Comparison of ENCODE assay signal across 8 mouse cellular contexts in the genomic region with DNA sequence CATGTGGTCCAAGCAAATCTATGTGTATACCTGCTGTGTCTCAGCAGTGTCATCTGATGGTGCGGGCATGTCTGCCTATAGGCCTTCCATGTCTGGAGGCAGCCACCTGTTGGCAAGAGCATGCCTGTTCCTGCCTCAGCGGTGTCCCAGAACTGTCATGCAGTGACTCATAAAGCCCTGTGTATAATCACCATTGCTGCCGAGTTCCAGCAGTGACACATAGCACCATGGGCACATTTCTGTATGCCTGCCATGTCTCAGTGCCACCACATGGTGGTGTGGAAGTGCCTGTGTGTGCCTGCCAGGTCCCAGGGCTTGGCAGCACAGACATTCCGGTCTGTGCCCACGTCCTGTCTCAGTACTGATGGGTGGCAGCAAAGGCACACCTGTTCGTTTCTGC. TPM values are rescaled to one million over a fixed set of nuclear protein-coding genes. Genes with fewer than 3 reads are reported as not detected.
A peak's percentile ranks its signal among the peaks of the same experiment; 100 is the strongest.
DNase-seq lines count a peak whose midpoint lies in the region; ATAC-seq and TF ChIP-seq lines count a peak whose summit lies in the region.

No protein-coding gene starts in this region.

- no peak overlapping the region for H3K4me3 ChIP-seq in gastrocnemius, adult 2 months
- H3K4me3 ChIP-seq in cerebellum, adult 2 months (replicated peaks; ENCODE audit: insufficient read depth, low read depth, low read length): no peak overlapping the region
- no peak overlapping the region for H3K4me3 ChIP-seq in hindbrain, embryonic 14.5 days (replicated peaks; ENCODE audit: low read length)
- H3K4me3 ChIP-seq in olfactory bulb, adult 2 months (ENCODE audit: insufficient read depth, low read depth, low read length): no peak overlapping the region

- H3K36me3 ChIP-seq in hindbrain, embryonic 14.5 days (replicated peaks; ENCODE audit: control insufficient read depth, insufficient read depth): no peaks in the 10 kb centered on the region

- H3K4me2 ChIP-seq in hindbrain, embryonic 14.5 days (replicated peaks): no peak overlapping the region

- H3K27ac ChIP-seq in gastrocnemius, adult 2 months: no peak overlapping the region
- H3K27ac ChIP-seq in cerebellum, adult 2 months (ENCODE audit: insufficient read depth, low read length): no peak overlapping the region
- no peak overlapping the region for H3K27ac ChIP-seq in hindbrain, embryonic 14.5 days
- no peak overlapping the region for H3K27ac ChIP-seq in olfactory bulb, adult 2 months (ENCODE audit: insufficient read depth, low read depth, low read length)

- H3K9me3 ChIP-seq in hindbrain, embryonic 14.5 days (ENCODE audit: control insufficient read depth, low read length): no peaks in the 10 kb centered on the region

- no peaks in the 10 kb centered on the region for H3K27me3 ChIP-seq in cerebellum, adult 2 months (ENCODE audit: control insufficient read depth, insufficient read depth, low read length)
- H3K27me3 ChIP-seq in hindbrain, embryonic 14.5 days (ENCODE audit: control insufficient read depth, insufficient read depth, low read length): no peaks in the 10 kb centered on the region

- DNase-seq in gastrocnemius, adult 2 months: peak; percentile 32
- DNase-seq in gastrocnemius, postnatal 25 days: no peak
- DNase-seq in 416B (ENCODE audit: low read depth): peak; percentile 73
- DNase-seq in cerebellum, adult 2 months: peak; percentile 77 to 89
- peak; percentile 52 for DNase-seq in hindbrain, embryonic 14.5 days (ENCODE audit: low spot score)
- peak; percentile 59 to 88 for DNase-seq in left cerebral cortex, postnatal 14 days (ENCODE audit: low spot score in 2 of 2)
- DNase-seq in embryo, embryonic 10 days (ENCODE audit: low spot score): no peak

- TF ChIP-seq CTCF in gastrocnemius, adult 2 months (IDR thresholded peaks at IDR 0.05): peak; percentile 52
- peak; percentile 87 for TF ChIP-seq CTCF in cerebellum, adult 2 months (IDR thresholded peaks at IDR 0.05; ENCODE audit: borderline replicate concordance, insufficient read depth, low read depth, low read length)
- TF ChIP-seq CTCF in olfactory bulb, adult 2 months (IDR thresholded peaks at IDR 0.05; ENCODE audit: insufficient read depth, low read depth, low read length): 0 out of 2 replicates have a peak, but pooled peaks have one; percentile 6

- WGBS in cerebellum, adult 2 months: 3% methylated on average over 6 of the region's 6 CpGs
- WGBS in hindbrain, embryonic 14.5 days: 50% methylated on average over 6 of the region's 6 CpGs
- 25% methylated on average over 6 of the region's 6 CpGs for WGBS in olfactory bulb, adult 2 months

- TF ChIP-seq POLR2A in cerebellum, adult 2 months (IDR thresholded peaks at IDR 0.05; ENCODE audit: borderline replicate concordance, insufficient read depth, low read length): no peak
- TF ChIP-seq POLR2A in olfactory bulb, adult 2 months (IDR thresholded peaks at IDR 0.05; ENCODE audit: insufficient read depth, low read depth, low read length): no peak

- no peak overlapping the region for H3K9ac ChIP-seq in hindbrain, embryonic 14.5 days

- peaks cover 19% of the 10 kb centered on the region for H3K4me1 ChIP-seq in cerebellum, adult 2 months (ENCODE audit: control insufficient read depth, insufficient read depth, low read length)
- 0 out of 2 replicates have a peak, but pooled peaks cover 5% of the 10 kb centered on the region for H3K4me1 ChIP-seq in hindbrain, embryonic 14.5 days (replicated peaks; ENCODE audit: control insufficient read depth, insufficient read depth, low read length)
- H3K4me1 ChIP-seq in olfactory bulb, adult 2 months (ENCODE audit: control insufficient read depth, insufficient read depth, low read length): peaks cover 12% of the 10 kb centered on the region

- intact Hi-C loops in gastrocnemius, adult 2 months (cut with DNase I): loop anchor here (5.0 kb wide), 1 partner anchor 230 kb away; no protein-coding TSS in a partner anchor
- intact Hi-C loops in left cerebral cortex, postnatal 14 days (cut with DNase I): loop anchor here (5.0 kb wide), 1 partner anchor 230 kb away; no protein-coding TSS in a partner anchor

- peak; percentile 49; the same call in 1 of the 2 replicates for ATAC-seq in hindbrain, embryonic 14.5 days (ENCODE audit: low FRiP score)

RNA-seq across cellular contexts. Expression of gene Gnaz, which starts 44.2 kb away (rescaled TPM):
- total RNA-seq in gastrocnemius, adult 2 months (2021): under 1 TPM; 0.10 to 0.22 TPM
- total RNA-seq in gastrocnemius, postnatal 25 days (2021): under 1 TPM; 0.24 to 0.26 TPM
- polyA plus RNA-seq in cerebellum, adult 2 months (2012; rRNA removed): 41.0 and 44.1 TPM in 2 replicates
- polyA plus RNA-seq in hindbrain, embryonic 14.5 days (2014; fragmentation: Nextera tagmentation; extraction: Ambion mirVana): 66.8 and 77.7 TPM in 2 replicates
- 100 to 1,000 TPM; 159 to 164 TPM for total RNA-seq in left cerebral cortex, postnatal 14 days (2021)
- not detected in 2 replicates for polyA plus RNA-seq in olfactory bulb, adult 2 months (2012; ENCODE audit: insufficient read depth, insufficient read length, low replicate concordance, missing spikeins)

Comparison
In these comparisons a context has a peak if more than half of its experiments do, and no peak if none do; other contexts are left out.
1. DNase-seq: peak in gastrocnemius, adult 2 months (single experiment), 416B (single experiment), cerebellum, adult 2 months (2 of 2), hindbrain, embryonic 14.5 days (single experiment) and left cerebral cortex, postnatal 14 days (2 of 2); none in gastrocnemius, postnatal 25 days (single experiment) and embryo, embryonic 10 days (single experiment).
2. CTCF ChIP-seq: peak in every context shown above with its lines; median percentile 87 in cerebellum, adult 2 months; 52 in gastrocnemius, adult 2 months; 6 in olfactory bulb, adult 2 months.
3. RNA of gene Gnaz, which starts 44.2 kb away (total RNA-seq): 159 to 164 TPM in left cerebral cortex, postnatal 14 days; 0.24 to 0.26 TPM in gastrocnemius, postnatal 25 days and 0.10 to 0.22 TPM in gastrocnemius, adult 2 months; every median in the first group is over 100 times any median in the second.